In the genomic region with DNA sequence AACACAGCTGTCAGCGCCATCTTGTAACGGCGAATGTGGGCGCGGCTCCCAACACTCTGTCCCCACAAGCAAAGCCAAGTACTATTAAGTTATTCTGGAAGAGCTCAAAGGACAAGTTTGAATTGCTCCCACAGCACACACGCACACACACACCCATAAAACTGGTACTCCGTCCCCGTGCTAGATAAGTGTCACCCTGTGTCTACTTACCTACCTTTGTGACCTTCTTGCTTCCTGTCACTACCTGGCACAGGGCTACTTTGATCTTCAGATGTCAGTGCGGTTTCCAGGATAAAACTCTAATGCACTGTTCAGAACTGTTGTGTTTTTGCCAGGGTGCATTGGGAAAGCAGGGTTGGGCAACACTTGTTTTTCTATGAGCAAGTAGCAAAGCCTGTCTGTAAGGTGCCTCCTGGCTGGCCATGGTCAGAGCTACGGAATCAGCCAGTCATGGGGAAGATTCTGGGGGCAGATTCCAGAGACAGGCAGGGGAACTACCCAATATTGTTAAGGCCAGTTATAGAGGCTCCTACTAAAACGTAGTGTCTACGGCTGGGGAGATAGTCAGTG, we compare ENCODE assay signal across 6 mouse cellular contexts.
DNase-seq lines count a peak whose midpoint lies in the region; ATAC-seq lines count a peak whose summit lies in the region.
"Not testable (repeated sequence)": the region's sequence is repeated elsewhere in the genome, so short reads cannot be mapped to it uniquely, and the experiment has no call there.

No protein-coding gene starts in this region.

- H3K9ac ChIP-seq in embryonic facial prominence, embryonic 15.5 days; heart, embryonic 15.5 days; intestine, embryonic 16.5 days (ENCODE audit: low read depth, low read length); limb, embryonic 11.5 days (ENCODE audit: low read length); neural tube, embryonic 11.5 days (ENCODE audit: low read length): not testable (repeated sequence)

- H3K4me1 ChIP-seq in embryonic facial prominence, embryonic 15.5 days; heart, embryonic 15.5 days (replicated peaks); intestine, embryonic 16.5 days (ENCODE audit: control insufficient read depth, insufficient read depth, low read length); limb, embryonic 11.5 days (ENCODE audit: control insufficient read depth, insufficient read depth, low read length); neural tube, embryonic 11.5 days (ENCODE audit: control insufficient read depth, insufficient read depth, low read length): not testable (repeated sequence)

- not testable (repeated sequence) for H3K4me3 ChIP-seq in embryonic facial prominence, embryonic 15.5 days (replicated peaks); heart, embryonic 15.5 days; intestine, embryonic 16.5 days (ENCODE audit: low read length); limb, embryonic 11.5 days (ENCODE audit: low read depth, low read length); neural tube, embryonic 11.5 days (ENCODE audit: low read depth, low read length)

- 88% methylated on average over 11 of the region's 12 CpGs for WGBS in embryonic facial prominence, embryonic 15.5 days
- WGBS in heart, embryonic 15.5 days: 83% methylated on average over 9 of the region's 12 CpGs
- 91% methylated on average over 9 of the region's 12 CpGs for WGBS in intestine, embryonic 16.5 days
- 94% methylated on average over 9 of the region's 12 CpGs for WGBS in limb, embryonic 11.5 days
- WGBS in neural tube, embryonic 11.5 days: 93% methylated on average over 9 of the region's 12 CpGs

- 0 out of 2 replicates have a peak, but pooled peaks have one; percentile 31 for ATAC-seq in embryonic facial prominence, embryonic 15.5 days (ENCODE audit: insufficient number of reproducible peaks, low FRiP score, low TSS enrichment, low read depth)
- 0 out of 2 replicates have a peak, but pooled peaks have one; percentile 27 for ATAC-seq in heart, embryonic 15.5 days (replicated peaks; ENCODE audit: insufficient number of reproducible peaks, insufficient read depth, low FRiP score, low read depth)
- ATAC-seq in intestine, embryonic 16.5 days: peak; percentile 75
- ATAC-seq in limb, embryonic 11.5 days (ENCODE audit: insufficient number of reproducible peaks, low FRiP score, low TSS enrichment, low read depth): 0 out of 2 replicates have a peak, but pooled peaks have one; percentile 41
- peak; percentile 54; the same call in 1 of the 2 replicates for ATAC-seq in megakaryocyte, adult 5-6 weeks (ENCODE audit: poor library complexity, severe bottlenecking)
- not testable (repeated sequence) for ATAC-seq in neural tube, embryonic 11.5 days (ENCODE audit: insufficient read depth, low FRiP score, low TSS enrichment)

- H3K4me2 ChIP-seq in embryonic facial prominence, embryonic 15.5 days (replicated peaks); heart, embryonic 15.5 days; intestine, embryonic 16.5 days (ENCODE audit: low read depth, low read length); limb, embryonic 11.5 days (ENCODE audit: low read depth, severe bottlenecking); neural tube, embryonic 11.5 days (ENCODE audit: low read depth): not testable (repeated sequence)

- not testable (repeated sequence) for H3K9me3 ChIP-seq in embryonic facial prominence, embryonic 15.5 days (replicated peaks); heart, embryonic 15.5 days (replicated peaks); intestine, embryonic 16.5 days (ENCODE audit: control insufficient read depth, low read length); limb, embryonic 11.5 days (ENCODE audit: control insufficient read depth, low read length); neural tube, embryonic 11.5 days (ENCODE audit: control insufficient read depth, low read length)

- H3K27ac ChIP-seq in embryonic facial prominence, embryonic 15.5 days (replicated peaks); heart, embryonic 15.5 days; intestine, embryonic 16.5 days (ENCODE audit: low read length); limb, embryonic 11.5 days (replicated peaks; ENCODE audit: low read depth, low read length); neural tube, embryonic 11.5 days (ENCODE audit: low read depth, low read length): not testable (repeated sequence)

- not testable (repeated sequence) for DNase-seq in limb, embryonic 11.5 days (ENCODE audit: low spot score)
- peak; percentile 7 for DNase-seq in neural tube, embryonic 11.5 days (ENCODE audit: low spot score)

- H3K27me3 ChIP-seq in embryonic facial prominence, embryonic 15.5 days; heart, embryonic 15.5 days; intestine, embryonic 16.5 days (replicated peaks; ENCODE audit: control insufficient read depth, insufficient read depth, low read length); limb, embryonic 11.5 days (ENCODE audit: control insufficient read depth, insufficient read depth, low read length); neural tube, embryonic 11.5 days (ENCODE audit: control insufficient read depth, insufficient read depth, low read length): not testable (repeated sequence)

- not testable (repeated sequence) for H3K36me3 ChIP-seq in embryonic facial prominence, embryonic 15.5 days; heart, embryonic 15.5 days; intestine, embryonic 16.5 days (ENCODE audit: control insufficient read depth, insufficient read depth, low read length); limb, embryonic 11.5 days (ENCODE audit: control insufficient read depth, insufficient read depth, low read length); neural tube, embryonic 11.5 days (ENCODE audit: control insufficient read depth, insufficient read depth, low read length)
